Mouse (Mus musculus) ovary, postnatal 10 days (tissue): ENCODE data around the gene Mdga1.

Experiments
- DNase-seq: peaks from one replicate; pipeline ENCODE4 v3.0.0; 2022; ENCODE audit warnings: low spot score

Mdga1 gene

DNA sequence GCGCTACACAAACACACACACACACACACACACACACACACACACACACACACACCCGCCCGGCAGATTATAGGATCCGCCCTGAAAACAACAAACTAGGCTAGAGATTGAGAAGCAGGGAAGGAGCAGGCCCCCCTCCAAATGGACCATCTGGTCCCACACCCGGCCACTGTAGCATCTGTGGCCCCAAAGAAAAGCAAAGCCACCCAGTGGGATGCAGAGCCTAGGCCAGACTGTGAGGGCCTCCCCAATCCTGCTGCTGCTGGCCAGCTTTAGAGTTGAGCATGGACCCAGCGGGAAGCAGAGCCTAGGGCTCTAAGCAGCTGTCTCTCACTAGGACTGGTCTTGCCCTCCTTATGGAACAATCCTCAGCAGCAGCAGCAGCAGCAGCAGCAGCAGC is 85.3 kb downstream of the Mdga1 start:
- no peak for DNase-seq

GRCm38 (mm10) chr17:29883351-29883750 is 86.5 kb downstream of the Mdga1 start:
- no peak for DNase-seq

DNA sequence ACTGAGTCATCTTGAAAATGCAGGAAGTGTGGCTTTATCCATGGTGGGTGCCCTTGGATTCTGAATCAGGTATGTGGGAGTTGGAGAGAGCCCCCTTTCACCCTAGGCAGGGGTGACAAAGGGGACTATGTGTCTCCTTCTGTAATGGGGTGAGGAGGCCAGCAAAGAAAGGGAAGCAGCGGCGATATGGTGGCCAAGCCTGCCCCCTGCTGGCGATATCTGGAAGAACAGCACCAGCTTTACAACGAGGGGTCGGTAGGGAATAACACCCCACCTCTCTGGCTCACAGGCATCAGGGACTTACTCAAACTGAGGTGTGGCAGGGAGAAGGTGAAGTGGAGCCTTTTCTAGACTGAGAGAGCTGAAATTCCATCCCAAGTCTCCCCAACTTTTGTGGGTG is 87.0 kb downstream of the Mdga1 start:
- peak; percentile 29 for DNase-seq

GRCm38 (mm10) chr17:29880251-29880650 is 89.6 kb downstream of the Mdga1 start:
- no peak for DNase-seq

GRCm38 (mm10) chr17:29878990-29879389 is 90.9 kb downstream of the Mdga1 start:
- DNase-seq = no peak

DNA sequence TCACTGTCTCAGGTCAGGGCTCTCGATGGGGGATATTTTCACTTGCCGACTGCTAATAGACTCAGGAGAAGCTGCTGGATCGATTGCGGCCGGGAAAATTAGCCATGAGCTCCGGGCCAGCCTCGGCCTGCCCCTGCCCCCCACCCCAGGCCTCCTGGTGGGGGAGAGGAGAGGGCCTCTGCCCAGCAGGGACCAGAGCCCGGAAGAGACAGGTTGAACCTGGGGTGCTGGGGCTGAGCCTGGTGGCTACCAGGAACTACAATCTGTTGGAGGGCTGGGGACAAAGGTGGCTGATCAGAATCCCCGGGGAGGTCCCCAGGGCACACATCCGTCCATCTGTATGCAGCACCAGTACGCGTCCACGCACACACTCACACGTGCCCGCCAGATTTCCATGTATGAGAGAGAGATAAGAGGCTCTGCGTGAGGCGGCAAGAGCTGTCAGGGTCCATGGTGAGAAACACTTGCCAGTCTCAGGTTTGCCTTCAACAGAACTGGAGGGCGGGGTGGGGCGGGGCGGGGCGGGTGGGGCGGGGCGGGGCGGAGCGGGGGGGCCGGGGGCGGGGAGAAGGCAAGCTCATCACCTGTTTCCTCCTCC is 95.7 kb downstream of the Mdga1 start:
- DNase-seq = no peak

- no peak for DNase-seq
Measured at GRCm38 (mm10) chr17:29873580-29874015, 96.3 kb downstream of the Mdga1 start.

DNA sequence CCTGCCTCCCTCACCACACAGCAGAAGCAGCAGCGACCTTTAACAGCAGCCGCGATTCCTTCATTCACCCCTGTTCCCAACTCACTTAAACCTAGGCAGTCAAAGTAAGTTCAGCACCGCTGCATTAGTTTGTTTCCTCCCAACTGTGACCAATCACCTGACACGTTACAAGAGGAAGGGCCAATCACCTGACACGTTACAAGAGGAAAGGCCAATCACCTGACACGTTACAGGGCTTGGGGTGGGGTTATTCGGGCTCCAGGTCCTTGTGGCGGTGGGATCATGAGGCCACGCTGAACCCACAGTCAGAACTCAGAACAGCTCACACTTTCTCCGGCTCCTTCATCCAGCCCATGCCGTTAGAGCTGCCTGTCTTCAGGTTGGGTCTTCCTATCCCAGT is 99.6 kb downstream of the Mdga1 start:
- DNase-seq = no peak

- DNase-seq = no peak
Measured at GRCm38 (mm10) chr17:29865914-29866313, 104.0 kb downstream of the Mdga1 start.

DNA sequence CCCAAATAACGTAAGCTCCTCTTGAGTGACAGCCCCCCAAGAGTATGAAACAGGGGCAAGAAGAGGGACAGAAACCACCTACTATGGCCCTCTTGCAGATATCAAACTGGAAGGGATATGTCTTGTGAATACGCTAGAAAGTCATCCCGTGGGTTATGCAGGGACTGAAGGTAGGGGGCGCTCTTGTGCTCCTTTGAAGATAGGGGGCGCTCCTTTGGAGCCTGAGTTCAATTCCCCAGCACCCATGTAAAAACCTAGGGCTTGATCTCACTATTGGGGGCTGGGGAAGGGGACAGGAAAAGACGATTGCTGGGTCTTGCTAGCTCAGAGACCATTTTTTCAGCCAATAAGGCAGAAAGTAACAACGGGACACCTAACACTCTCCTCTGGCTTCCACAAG is 105.4 kb downstream of the Mdga1 start:
- DNase-seq = no peak

- DNase-seq = no peak
Measured at GRCm38 (mm10) chr17:29859788-29860283, 110.1 kb downstream of the Mdga1 start.

DNA sequence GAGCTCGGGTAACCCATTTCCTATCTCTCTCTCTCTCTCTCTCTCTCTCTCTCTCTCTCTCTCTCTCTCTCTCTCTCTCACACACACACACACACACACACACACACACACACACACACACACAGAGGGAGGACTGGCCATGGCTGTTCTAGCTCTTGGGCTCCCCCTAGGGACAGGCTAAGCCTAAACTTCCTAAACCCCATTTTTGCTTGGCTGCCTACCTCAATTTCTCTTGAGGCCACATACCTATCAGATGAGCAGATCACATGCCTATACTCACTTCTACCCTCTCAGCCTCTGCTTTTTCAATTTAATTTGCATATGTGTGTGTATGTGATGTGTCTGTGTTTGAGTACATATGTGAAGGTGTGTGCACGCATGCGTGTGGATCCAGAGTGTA is 111.1 kb downstream of the Mdga1 start:
- DNase-seq = no peak

DNA sequence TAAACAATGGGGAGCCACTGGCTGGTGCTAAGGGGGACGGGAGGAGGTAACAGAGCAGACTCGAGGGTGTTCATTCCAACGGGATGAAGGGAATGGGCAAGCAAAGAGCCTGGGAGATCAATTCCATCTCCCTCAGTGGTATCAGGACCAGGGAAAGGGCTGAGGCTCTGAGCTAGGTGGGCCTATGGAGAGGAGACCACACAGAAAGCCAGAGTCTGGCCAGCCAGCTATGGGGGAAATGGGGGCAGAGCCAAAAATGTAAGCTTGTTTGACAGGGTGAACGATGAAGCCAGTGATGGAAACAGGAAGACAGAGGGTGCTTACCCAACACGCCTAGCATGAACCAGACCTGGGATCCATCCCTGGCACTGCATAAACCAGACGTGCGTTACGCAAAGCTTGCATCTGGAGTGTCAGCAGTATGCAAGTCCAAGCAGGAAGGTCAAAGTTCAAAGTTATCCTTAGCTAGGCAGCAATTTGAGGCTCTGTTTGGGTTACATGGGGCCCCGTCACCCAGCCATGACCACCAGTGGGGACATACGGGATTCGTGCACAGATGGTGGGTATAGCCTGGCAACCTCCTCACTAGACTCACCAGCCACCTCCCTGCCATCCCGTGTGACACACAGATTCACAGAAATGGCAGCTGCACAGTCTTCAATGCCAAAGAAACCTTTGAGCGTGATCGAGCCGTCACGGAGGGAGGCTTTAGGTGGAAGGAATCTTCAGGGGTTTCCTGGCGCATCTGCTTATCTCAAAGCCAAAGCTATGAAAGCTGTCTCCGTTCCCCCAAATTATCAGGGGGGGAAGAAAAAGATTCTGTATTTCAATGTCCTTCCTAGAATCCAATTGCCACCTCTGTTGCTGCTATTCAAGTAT is 113.9 kb downstream of the Mdga1 start:
- no peak for DNase-seq

DNA sequence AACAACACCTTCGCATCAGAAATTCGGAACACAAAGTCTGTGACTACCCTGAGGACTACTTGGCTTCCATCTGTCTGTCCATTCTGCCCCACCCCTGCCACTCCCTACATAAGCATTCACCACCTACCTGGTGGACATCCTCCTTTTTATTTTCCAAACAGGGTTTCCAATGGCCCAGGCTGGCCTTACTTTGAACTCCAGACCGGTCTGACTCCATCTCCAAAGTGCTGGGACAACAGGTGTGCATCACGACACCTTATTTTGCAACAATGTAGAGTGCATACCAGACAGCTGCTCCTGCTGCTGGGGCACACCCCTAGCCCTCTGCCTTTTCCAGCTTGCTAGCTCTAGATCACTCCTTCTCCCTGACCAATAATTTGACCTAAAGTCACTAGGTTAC is 115.1 kb downstream of the Mdga1 start:
- no peak for DNase-seq

GRCm38 (mm10) chr17:29854388-29854787 is 115.5 kb downstream of the Mdga1 start:
- DNase-seq = no peak

- no peak for DNase-seq
Measured at GRCm38 (mm10) chr17:29852846-29853486, 116.9 kb downstream of the Mdga1 start.

DNA sequence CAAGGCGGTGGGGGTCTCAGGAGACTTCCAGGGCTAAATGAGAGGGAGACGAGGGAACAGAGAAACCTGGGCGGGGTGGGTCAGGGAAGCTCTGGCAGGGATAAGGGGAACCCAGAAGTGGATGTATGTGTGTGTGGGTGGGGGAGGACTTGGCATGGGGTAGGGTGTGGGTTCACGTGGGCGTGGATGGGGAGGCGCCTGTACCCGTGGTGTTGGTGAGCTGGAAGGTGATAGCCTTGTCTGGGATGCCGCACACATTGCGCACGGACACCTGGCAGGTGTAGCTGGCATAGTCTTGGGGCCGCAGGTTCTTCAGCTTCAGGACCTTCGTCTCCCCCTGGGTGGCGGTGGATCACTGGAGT is 120.5 kb downstream of the Mdga1 start:
- DNase-seq = no peak

- DNase-seq = peak; percentile 21
Measured at GRCm38 (mm10) chr17:29848793-29849435, 121.0 kb downstream of the Mdga1 start.

GRCm38 (mm10) chr17:29847291-29847690 is 122.6 kb downstream of the Mdga1 start:
- no peak for DNase-seq

GRCm38 (mm10) chr17:29846284-29846683 is 123.6 kb downstream of the Mdga1 start:
- DNase-seq = no peak

DNA sequence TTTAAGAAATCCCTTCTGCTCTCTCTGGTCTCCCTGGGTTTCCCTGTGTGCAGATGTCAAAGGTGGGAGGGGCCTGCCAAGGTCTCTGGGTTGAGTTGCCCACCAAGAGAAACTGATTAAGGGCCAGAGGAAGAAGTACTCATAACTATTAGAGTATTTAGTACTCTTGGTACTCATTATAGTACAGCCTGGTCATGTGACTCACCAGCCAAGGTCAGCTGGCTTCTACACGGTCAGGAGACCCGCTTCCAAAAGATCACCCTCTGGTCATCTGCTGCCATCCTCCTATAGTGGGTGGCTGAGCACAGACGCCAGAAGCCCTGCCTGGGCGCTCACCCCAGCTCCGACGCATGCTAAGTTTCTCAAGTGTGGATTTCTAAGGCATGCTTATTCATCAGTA is 124.9 kb downstream of the Mdga1 start:
- no peak for DNase-seq

DNA sequence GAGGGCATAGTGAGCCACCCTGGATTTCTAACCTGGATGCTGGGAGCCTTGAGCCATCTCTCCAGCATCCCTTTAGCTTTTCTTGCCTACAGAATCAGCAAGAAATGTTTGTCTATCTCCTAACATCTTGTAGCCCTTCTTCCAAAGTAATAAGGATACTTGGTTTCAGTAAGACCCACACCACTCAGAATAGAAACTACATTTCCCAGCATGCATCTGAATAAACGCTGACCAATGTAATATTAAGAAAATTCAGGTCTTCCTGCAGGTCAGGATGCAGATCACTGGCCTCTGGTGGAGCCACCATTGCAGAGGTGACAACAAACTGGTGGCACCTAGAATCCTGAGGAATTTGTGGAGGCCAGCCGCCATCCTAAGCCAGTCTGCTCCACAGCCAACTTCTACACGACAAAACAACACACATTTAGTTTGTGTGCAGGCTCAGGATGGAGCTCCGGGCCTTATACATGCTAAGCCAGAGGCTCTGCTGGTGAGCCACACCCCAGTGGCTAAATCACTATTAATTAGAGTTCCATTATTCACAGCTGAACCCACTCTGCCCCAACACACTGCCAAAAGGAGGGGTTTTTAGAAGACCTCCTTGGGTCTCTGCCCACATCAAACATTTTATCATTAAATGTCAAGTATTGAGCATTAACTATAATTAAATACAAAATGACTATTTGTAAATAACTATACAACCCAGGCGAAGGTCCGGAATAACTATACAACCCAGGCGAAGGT is 126.3 kb downstream of the Mdga1 start:
- DNase-seq = no peak
